Mouse (Mus musculus) embryonic facial prominence, embryonic 13.5 days (tissue): ENCODE results near the gene Nfatc2. TPM values are rescaled to one million over a fixed set of nuclear protein-coding genes. Genes with fewer than 3 reads are reported as not detected.

Experiments
- ATAC-seq: fragments of 200-750 bp; cut with Nextera tagmentation; 2 replicates; pipeline ENCODE4 v1.8.0; 2017; ENCODE audit warnings: low read depth; ENCODE audit not compliant: insufficient number of reproducible peaks, insufficient read depth, low FRiP score, low TSS enrichment
- H3K27ac ChIP-seq: fragments of 300-500 bp; sonication (generic); 2 replicates; pipeline ENCODE4 v1.5.1; 2015; ENCODE audit warnings: moderate library complexity, mild to moderate bottlenecking, inconsistent platforms
- H3K27me3 ChIP-seq: fragments of 300-500 bp; sonication (generic); 2 replicates; pipeline ENCODE4 v1.6.1; 2015; ENCODE audit warnings: mild to moderate bottlenecking, inconsistent platforms
- H3K36me3 ChIP-seq: fragments of 300-500 bp; sonication (generic); 2 replicates; pipeline ENCODE4 v1.6.1; 2015; ENCODE audit warnings: mild to moderate bottlenecking, inconsistent platforms
- H3K4me1 ChIP-seq: fragments of 300-500 bp; sonication (generic); 2 replicates; pipeline ENCODE4 v1.6.1; 2015; ENCODE audit warnings: inconsistent platforms
- H3K4me2 ChIP-seq: fragments of 300-500 bp; sonication (generic); 2 replicates; pipeline ENCODE4 v1.6.1; 2015; ENCODE audit warnings: moderate library complexity, mild to moderate bottlenecking, inconsistent platforms
- H3K4me3 ChIP-seq: fragments of 300-500 bp; sonication (generic); 2 replicates; pipeline ENCODE4 v1.5.1; 2015; ENCODE audit warnings: mild to moderate bottlenecking, inconsistent platforms
- H3K9ac ChIP-seq: fragments of 300-500 bp; sonication (generic); 2 replicates; pipeline ENCODE4 v1.6.1; 2015; ENCODE audit warnings: mild to moderate bottlenecking, inconsistent platforms
- H3K9me3 ChIP-seq: fragments of 300-500 bp; sonication (generic); 2 replicates; pipeline ENCODE4 v1.6.1; 2016; ENCODE audit warnings: inconsistent platforms
- WGBS: fragments of 180-500 bp; shearing (Covaris S2); methylation state at CpG from one replicate; pipeline ENCODE4 v1.1.7; 2015; ENCODE audit warnings: mixed read lengths; 5-methylcytosine and 5-hydroxymethylcytosine counted together
- polyA plus RNA-seq: library from polyadenylated mRNA; unstranded; fragments of >200 nt; fragmentation: Nextera tagmentation; extraction: Ambion mirVana; gene quantifications from 2 replicates; pipeline ENCODE4 v1.2.1, GENCODE M21; 2015

Gene Nfatc2
- polyA plus RNA-seq, 1 experiment from 2014 or later, result 5.9 TPM

- whole genome bisulfite sequencing, result 25% methylated on average over 30 of the region's 30 CpGs
- Histone ChIP-seq H3K27me3 (no peaks in the 10 kb centered on the region), H3K36me3 (no peaks in the 10 kb centered on the region), H3K4me1 (peaks cover 34% of the 10 kb centered on the region), H3K27ac (peak overlapping the region; percentile 96), H3K9me3 (no peaks in the 10 kb centered on the region), H3K4me2 (peak overlapping the region; percentile 51), H3K9ac (peak overlapping the region; percentile 4; the same call in 1 of the 2 replicates), H3K4me3 (peak overlapping the region; percentile 8)
- ATAC-seq, result peak; percentile 78
Observed at GRCm38 (mm10) chr2:168451714-168452708, 149.4 kb downstream of the Nfatc2 start.

- H3K36me3 ChIP-seq, result no peaks in the 10 kb centered on the region
- peak overlapping the region; percentile 51; the same call in 1 of the 2 replicates for H3K4me2 ChIP-seq
- H3K27me3 ChIP-seq, result no peaks in the 10 kb centered on the region
- peak overlapping the region; percentile 96 for H3K27ac ChIP-seq
- no peak for ATAC-seq
- H3K9me3 ChIP-seq, result no peaks in the 10 kb centered on the region
- 18% methylated on average over 3 of the region's 3 CpGs for WGBS
- H3K4me3 ChIP-seq, result no peak overlapping the region
- no peak overlapping the region for H3K9ac ChIP-seq
- peaks cover 34% of the 10 kb centered on the region for H3K4me1 ChIP-seq
Observed at GRCm38 (mm10) chr2:168450977-168451376, 150.5 kb downstream of the Nfatc2 start.

GRCm38 (mm10) chr2:168448054-168448453, 153.4 kb downstream of the Nfatc2 start:
- peaks cover 38% of the 10 kb centered on the region for H3K4me1 ChIP-seq
- no peak overlapping the region for H3K27ac ChIP-seq
- H3K4me2 ChIP-seq, result no peak overlapping the region
- H3K9me3 ChIP-seq, result no peaks in the 10 kb centered on the region
- WGBS, result 53% methylated on average over 5 of the region's 5 CpGs
- no peak for ATAC-seq
- H3K27me3 ChIP-seq, result peaks cover 5% of the 10 kb centered on the region
- no peak overlapping the region for H3K9ac ChIP-seq
- H3K4me3 ChIP-seq, result no peak overlapping the region
- H3K36me3 ChIP-seq, result no peaks in the 10 kb centered on the region

- Histone ChIP-seq H3K4me2 (no peak overlapping the region; the same call in 1 of the 2 replicates), H3K27me3 (peaks cover 5% of the 10 kb centered on the region), H3K36me3 (no peaks in the 10 kb centered on the region), H3K9ac (no peak overlapping the region), H3K4me3 (no peak overlapping the region), H3K9me3 (no peaks in the 10 kb centered on the region), H3K27ac (no peak overlapping the region), H3K4me1 (peaks cover 35% of the 10 kb centered on the region)
- WGBS, result 28% methylated on average over 4 of the region's 4 CpGs
- no peak for ATAC-seq
Observed at GRCm38 (mm10) chr2:168447601-168448000, 153.9 kb downstream of the Nfatc2 start.

- H3K27me3 ChIP-seq, result peaks cover 5% of the 10 kb centered on the region
- WGBS, result 33% methylated on average over 10 of the region's 10 CpGs
- peak; percentile 74 for ATAC-seq
- H3K9me3 ChIP-seq, result 0 out of 2 replicates have a peak, but pooled peaks cover under 1% of the 10 kb centered on the region
- no peaks in the 10 kb centered on the region for H3K36me3 ChIP-seq
- H3K9ac ChIP-seq, result no peak overlapping the region
- no peak overlapping the region for H3K27ac ChIP-seq
- no peak overlapping the region for H3K4me2 ChIP-seq
- H3K4me3 ChIP-seq, result no peak overlapping the region
- H3K4me1 ChIP-seq, result peaks cover 20% of the 10 kb centered on the region
Observed at GRCm38 (mm10) chr2:168445211-168445810, 156.1 kb downstream of the Nfatc2 start.

GRCm38 (mm10) chr2:168444126-168444525, 157.3 kb downstream of the Nfatc2 start:
- Histone ChIP-seq H3K27me3 (peaks cover 5% of the 10 kb centered on the region), H3K36me3 (no peaks in the 10 kb centered on the region), H3K4me1 (peaks cover 26% of the 10 kb centered on the region), H3K9me3 (0 out of 2 replicates have a peak, but pooled peaks cover 3% of the 10 kb centered on the region), H3K4me2 (no peak overlapping the region), H3K27ac (peak overlapping the region; percentile 5; the same call in 1 of the 2 replicates), H3K4me3 (no peak overlapping the region), H3K9ac (no peak overlapping the region)
- WGBS, result 21% methylated on average over 8 of the region's 8 CpGs
- no peak for ATAC-seq

GRCm38 (mm10) chr2:168441494-168441893, 160.0 kb downstream of the Nfatc2 start:
- Histone ChIP-seq H3K4me3 (no peak overlapping the region), H3K36me3 (no peaks in the 10 kb centered on the region), H3K9me3 (0 out of 2 replicates have a peak, but pooled peaks cover 3% of the 10 kb centered on the region), H3K27ac (no peak overlapping the region), H3K9ac (no peak overlapping the region), H3K4me2 (no peak overlapping the region), H3K4me1 (peaks cover 18% of the 10 kb centered on the region), H3K27me3 (peaks cover 5% of the 10 kb centered on the region)
- WGBS, result 92% methylated on average over 12 of the region's 12 CpGs
- no peak for ATAC-seq

- H3K9ac ChIP-seq, result no peak overlapping the region
- ATAC-seq, result no peak
- no peak overlapping the region for H3K4me2 ChIP-seq
- H3K9me3 ChIP-seq, result 0 out of 2 replicates have a peak, but pooled peaks cover 3% of the 10 kb centered on the region
- H3K27ac ChIP-seq, result no peak overlapping the region
- H3K36me3 ChIP-seq, result no peaks in the 10 kb centered on the region
- H3K4me1 ChIP-seq, result peaks cover 18% of the 10 kb centered on the region
- no peak overlapping the region for H3K4me3 ChIP-seq
- H3K27me3 ChIP-seq, result peaks cover 5% of the 10 kb centered on the region
- 93% methylated on average over 17 of the region's 17 CpGs for WGBS
Observed at GRCm38 (mm10) chr2:168440918-168441328, 160.5 kb downstream of the Nfatc2 start.

- Histone ChIP-seq H3K9me3 (0 out of 2 replicates have a peak, but pooled peaks cover 3% of the 10 kb centered on the region), H3K36me3 (no peaks in the 10 kb centered on the region), H3K4me3 (no peak overlapping the region), H3K27ac (peak overlapping the region; percentile 78), H3K4me1 (peaks cover 19% of the 10 kb centered on the region), H3K27me3 (no peaks in the 10 kb centered on the region), H3K9ac (peak overlapping the region; percentile 49; the same call in 1 of the 2 replicates), H3K4me2 (no peak overlapping the region)
- 35% methylated on average over 8 of the region's 8 CpGs for WGBS
- 0 out of 2 replicates have a peak, but pooled peaks have one; percentile 21 for ATAC-seq
Observed at GRCm38 (mm10) chr2:168438981-168439452, 162.4 kb downstream of the Nfatc2 start.

- Histone ChIP-seq H3K27me3 (no peaks in the 10 kb centered on the region), H3K4me3 (no peak overlapping the region), H3K4me1 (peaks cover 15% of the 10 kb centered on the region), H3K4me2 (no peak overlapping the region), H3K9ac (no peak overlapping the region), H3K9me3 (0 out of 2 replicates have a peak, but pooled peaks cover 4% of the 10 kb centered on the region), H3K36me3 (no peaks in the 10 kb centered on the region), H3K27ac (no peak overlapping the region)
- 75% methylated on average over 5 of the region's 5 CpGs for WGBS
- no peak for ATAC-seq
Observed at GRCm38 (mm10) chr2:168434187-168434586, 167.3 kb downstream of the Nfatc2 start.

GRCm38 (mm10) chr2:168433392-168433791, 168.1 kb downstream of the Nfatc2 start:
- whole genome bisulfite sequencing, result 72% methylated on average over 5 of the region's 5 CpGs
- 0 out of 2 replicates have a peak, but pooled peaks cover 4% of the 10 kb centered on the region for H3K9me3 ChIP-seq
- no peak overlapping the region for H3K9ac ChIP-seq
- no peaks in the 10 kb centered on the region for H3K36me3 ChIP-seq
- H3K4me1 ChIP-seq, result peaks cover 7% of the 10 kb centered on the region
- H3K4me2 ChIP-seq, result no peak overlapping the region
- no peak overlapping the region for H3K27ac ChIP-seq
- H3K27me3 ChIP-seq, result no peaks in the 10 kb centered on the region
- no peak for ATAC-seq
- no peak overlapping the region for H3K4me3 ChIP-seq
